Mouse (Mus musculus) embryonic facial prominence, embryonic 15.5 days (tissue): Measurements from ENCODE around the gene Alyref2. TPM values are rescaled to one million over a fixed set of nuclear protein-coding genes. Genes with fewer than 3 reads are reported as not detected.

ENCODE experiments used
- ATAC-seq: fragments of 200-750 bp; cut with Nextera tagmentation; 2 replicates; pipeline ENCODE4 v1.8.0; 2017; ENCODE audit warnings: low read depth, moderate TSS enrichment; ENCODE audit not compliant: insufficient number of reproducible peaks, low FRiP score, low TSS enrichment
- H3K27ac ChIP-seq: fragments of 300-500 bp; sonication (generic); replicated peaks from 2 replicates; pipeline ENCODE4 v1.5.1; 2015; ENCODE audit warnings: mild to moderate bottlenecking, inconsistent platforms
- H3K27me3 ChIP-seq: fragments of 300-500 bp; sonication (generic); 2 replicates; pipeline ENCODE4 v1.6.1; 2015; ENCODE audit warnings: inconsistent platforms
- H3K36me3 ChIP-seq: fragments of 300-500 bp; sonication (generic); 2 replicates; pipeline ENCODE4 v1.6.1; 2015; ENCODE audit warnings: mild to moderate bottlenecking, inconsistent platforms
- H3K4me1 ChIP-seq: fragments of 300-500 bp; sonication (generic); 2 replicates; pipeline ENCODE4 v1.6.1; 2015; ENCODE audit warnings: inconsistent platforms
- H3K4me2 ChIP-seq: fragments of 300-500 bp; sonication (generic); replicated peaks from 2 replicates; pipeline ENCODE4 v1.6.1; 2015; ENCODE audit warnings: mild to moderate bottlenecking, inconsistent platforms
- H3K4me3 ChIP-seq: fragments of 300-500 bp; sonication (generic); replicated peaks from 2 replicates; pipeline ENCODE4 v1.5.1; 2015; ENCODE audit warnings: mild to moderate bottlenecking, inconsistent platforms
- H3K9ac ChIP-seq: fragments of 300-500 bp; sonication (generic); 2 replicates; pipeline ENCODE4 v1.6.1; 2015; ENCODE audit warnings: inconsistent platforms
- H3K9me3 ChIP-seq: fragments of 300-500 bp; sonication (generic); replicated peaks from 2 replicates; pipeline ENCODE4 v1.6.1; 2016; ENCODE audit warnings: inconsistent platforms
- WGBS: fragments of 180-500 bp; shearing (Covaris S2); methylation state at CpG from one replicate; pipeline ENCODE4 v1.1.7; 2015; 5-methylcytosine and 5-hydroxymethylcytosine counted together
- polyA plus RNA-seq: library from polyadenylated mRNA; unstranded; fragments of >200 nt; fragmentation: Nextera tagmentation; extraction: Ambion mirVana; gene quantifications from 2 replicates; pipeline ENCODE4 v1.2.1, GENCODE M21; 2015

Alyref2 gene
- 16.7 and 16.8 TPM in 2 replicates for polyA plus RNA-seq

DNA sequence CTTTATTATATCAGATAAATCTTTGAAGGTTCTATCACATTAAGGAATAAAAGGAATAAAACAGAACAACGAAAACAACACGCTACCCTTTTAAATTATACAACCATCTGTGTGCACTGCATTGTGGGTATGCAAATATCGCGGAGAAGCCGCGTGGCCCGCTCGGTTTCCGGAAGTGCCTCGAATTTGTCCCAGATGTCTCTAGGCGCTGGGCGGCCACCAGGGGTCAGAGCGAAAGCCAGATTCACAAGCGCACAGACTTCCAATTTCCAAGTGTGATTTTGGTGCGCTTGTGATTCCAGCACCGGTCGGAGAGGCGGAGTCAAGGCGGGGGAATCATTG, at the start of gene Alyref2:
Gene Alyref2, plus strand, starts transcription at position 229 of the 342 bp plus-strand sequence.
- no peaks in the 10 kb centered on the region for H3K36me3 ChIP-seq
- peak within 1 kb of the TSS; percentile 74 for H3K9ac ChIP-seq
- peak within 1 kb of the TSS; percentile 70 for H3K4me3 ChIP-seq
- H3K4me2 ChIP-seq = peak within 1 kb of the TSS; percentile 76
- under 1% methylated on average over 19 of the region's 19 CpGs for WGBS
- no peaks in the 10 kb centered on the region for H3K27me3 ChIP-seq
- peaks cover 4% of the 10 kb centered on the region; the same call in 1 of the 2 replicates for H3K4me1 ChIP-seq
- H3K9me3 ChIP-seq = no peaks in the 10 kb centered on the region
- H3K27ac ChIP-seq = peak within 1 kb of the TSS; percentile 98
- peak; percentile 86 for ATAC-seq

GRCm38 (mm10) chr1:171454926-171455325, 48.4 kb upstream of the Alyref2 start:
- H3K4me2 ChIP-seq = no peak overlapping the region
- H3K36me3 ChIP-seq = no peaks in the 10 kb centered on the region
- no peak overlapping the region for H3K27ac ChIP-seq
- ATAC-seq = no peak
- peaks cover 4% of the 10 kb centered on the region; the same call in 1 of the 2 replicates for H3K4me1 ChIP-seq
- H3K27me3 ChIP-seq = no peaks in the 10 kb centered on the region
- no peaks in the 10 kb centered on the region for H3K9me3 ChIP-seq
- H3K9ac ChIP-seq = no peak overlapping the region
- WGBS = 81% methylated on average over 6 of the region's 6 CpGs
- H3K4me3 ChIP-seq = no peak overlapping the region

GRCm38 (mm10) chr1:171457568-171457967, 45.7 kb upstream of the Alyref2 start:
- H3K36me3 ChIP-seq = peaks cover 10% of the 10 kb centered on the region; the same call in 1 of the 2 replicates
- no peak overlapping the region for H3K4me2 ChIP-seq
- no peaks in the 10 kb centered on the region for H3K27me3 ChIP-seq
- no peak overlapping the region for H3K9ac ChIP-seq
- 83% methylated on average over 1 of the region's 1 CpGs for WGBS
- ATAC-seq = no peak
- no peak overlapping the region for H3K4me3 ChIP-seq
- peaks cover 8% of the 10 kb centered on the region; the same call in 1 of the 2 replicates for H3K4me1 ChIP-seq
- no peak overlapping the region for H3K27ac ChIP-seq
- no peaks in the 10 kb centered on the region for H3K9me3 ChIP-seq

GRCm38 (mm10) chr1:171459791-171460190, 43.5 kb upstream of the Alyref2 start:
- H3K4me3 ChIP-seq = no peak overlapping the region
- H3K27ac ChIP-seq = no peak overlapping the region
- no peaks in the 10 kb centered on the region for H3K9me3 ChIP-seq
- no peak overlapping the region for H3K9ac ChIP-seq
- peaks cover 8% of the 10 kb centered on the region; the same call in 1 of the 2 replicates for H3K4me1 ChIP-seq
- H3K36me3 ChIP-seq = peaks cover 10% of the 10 kb centered on the region; the same call in 1 of the 2 replicates
- WGBS = 34% methylated on average over 5 of the region's 5 CpGs
- no peak overlapping the region for H3K4me2 ChIP-seq
- ATAC-seq = no peak
- H3K27me3 ChIP-seq = no peaks in the 10 kb centered on the region

DNA sequence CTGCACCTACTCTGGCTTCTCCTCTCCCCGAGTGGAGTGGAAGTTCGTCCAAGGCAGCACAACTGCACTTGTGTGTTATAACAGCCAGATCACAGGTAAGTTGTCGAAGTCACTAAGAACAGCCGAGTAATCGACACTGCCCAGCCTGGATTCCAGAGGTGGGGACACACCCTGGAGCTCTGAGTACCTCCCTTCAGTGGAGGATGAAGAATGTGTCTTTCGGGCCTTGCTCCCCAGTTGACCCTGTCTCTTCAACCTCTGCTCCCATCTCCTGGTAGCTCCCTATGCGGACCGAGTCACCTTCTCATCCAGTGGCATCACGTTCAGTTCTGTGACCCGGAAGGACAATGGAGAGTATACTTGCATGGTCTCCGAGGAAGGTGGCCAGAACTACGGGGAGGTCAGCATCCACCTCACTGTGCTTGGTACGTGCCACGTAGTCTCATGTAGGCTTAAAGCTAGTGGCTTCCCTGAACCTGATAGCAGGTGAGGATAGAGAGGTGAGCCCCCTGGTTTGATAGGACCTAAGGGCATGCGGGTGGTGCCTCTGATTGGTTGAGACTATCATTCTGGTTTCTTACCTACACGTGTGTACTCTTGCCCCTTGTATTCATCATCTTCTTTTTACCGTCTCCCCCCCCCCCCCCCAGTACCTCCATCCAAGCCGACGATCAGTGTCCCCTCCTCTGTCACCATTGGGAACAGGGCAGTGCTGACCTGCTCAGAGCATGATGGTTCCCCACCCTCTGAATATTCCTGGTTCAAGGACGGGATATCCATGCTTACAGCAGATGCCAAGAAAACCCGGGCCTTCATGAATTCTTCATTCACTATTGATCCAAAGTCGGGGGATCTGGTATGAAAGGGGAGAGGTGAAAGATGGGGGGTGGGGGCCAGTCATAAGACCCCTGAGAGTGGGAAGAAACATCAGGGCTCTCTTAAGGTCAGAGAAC, 42.5 kb upstream of the Alyref2 start:
- Histone ChIP-seq H3K27me3 (no peaks in the 10 kb centered on the region), H3K27ac (no peak overlapping the region), H3K4me1 (peaks cover 8% of the 10 kb centered on the region; the same call in 1 of the 2 replicates), H3K4me3 (no peak overlapping the region), H3K4me2 (no peak overlapping the region), H3K9me3 (no peaks in the 10 kb centered on the region), H3K36me3 (peaks cover 10% of the 10 kb centered on the region; the same call in 1 of the 2 replicates), H3K9ac (no peak overlapping the region)
- ATAC-seq = no peak
- WGBS = 89% methylated on average over 22 of the region's 22 CpGs

- no peak overlapping the region for H3K4me3 ChIP-seq
- H3K27me3 ChIP-seq = no peaks in the 10 kb centered on the region
- no peak overlapping the region for H3K4me2 ChIP-seq
- peaks cover 8% of the 10 kb centered on the region; the same call in 1 of the 2 replicates for H3K4me1 ChIP-seq
- no peak overlapping the region for H3K27ac ChIP-seq
- H3K9me3 ChIP-seq = no peaks in the 10 kb centered on the region
- no peak for ATAC-seq
- H3K9ac ChIP-seq = no peak overlapping the region
- WGBS = 85% methylated on average over 3 of the region's 3 CpGs
- peaks cover 10% of the 10 kb centered on the region; the same call in 1 of the 2 replicates for H3K36me3 ChIP-seq
Measured at GRCm38 (mm10) chr1:171463133-171463532, 40.1 kb upstream of the Alyref2 start.

GRCm38 (mm10) chr1:171465749-171466412, 37.4 kb upstream of the Alyref2 start:
- Histone ChIP-seq H3K9ac (no peak overlapping the region), H3K9me3 (no peaks in the 10 kb centered on the region), H3K4me1 (no peaks in the 10 kb centered on the region), H3K27me3 (no peaks in the 10 kb centered on the region), H3K4me3 (no peak overlapping the region), H3K4me2 (no peak overlapping the region), H3K27ac (no peak overlapping the region), H3K36me3 (peaks cover 10% of the 10 kb centered on the region; the same call in 1 of the 2 replicates)
- ATAC-seq = no peak
- 88% methylated on average over 5 of the region's 5 CpGs for WGBS

DNA sequence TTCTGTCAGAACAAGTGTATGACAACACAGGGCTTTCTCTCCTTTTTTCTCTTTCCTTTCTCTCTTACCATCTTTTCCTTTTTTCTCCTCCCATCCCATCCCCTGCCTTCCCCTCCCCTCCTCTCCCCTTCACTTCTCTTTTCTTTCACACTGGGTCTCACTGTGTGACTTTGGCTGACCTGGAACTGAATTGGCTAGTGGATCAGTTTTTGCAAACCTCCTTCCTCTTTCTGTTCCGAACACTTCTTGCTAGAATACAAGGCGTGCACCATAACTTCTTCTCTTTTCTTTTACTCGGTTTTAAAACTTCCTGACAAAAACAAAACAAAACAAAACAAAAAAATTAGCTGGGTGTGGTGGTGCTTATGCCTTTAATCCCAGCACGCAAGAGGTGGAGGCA, 36.7 kb upstream of the Alyref2 start:
- Histone ChIP-seq H3K4me2 (no peak overlapping the region), H3K27me3 (no peaks in the 10 kb centered on the region), H3K9ac (no peak overlapping the region), H3K4me3 (no peak overlapping the region), H3K9me3 (no peaks in the 10 kb centered on the region), H3K27ac (no peak overlapping the region), H3K4me1 (no peaks in the 10 kb centered on the region), H3K36me3 (peaks cover 4% of the 10 kb centered on the region; the same call in 1 of the 2 replicates)
- ATAC-seq = no peak
- 84% methylated on average over 4 of the region's 4 CpGs for WGBS

GRCm38 (mm10) chr1:171469678-171470077, 33.6 kb upstream of the Alyref2 start:
- Histone ChIP-seq H3K9me3 (no peaks in the 10 kb centered on the region), H3K36me3 (no peaks in the 10 kb centered on the region), H3K9ac (no peak overlapping the region), H3K27me3 (no peaks in the 10 kb centered on the region), H3K4me1 (no peaks in the 10 kb centered on the region), H3K27ac (no peak overlapping the region), H3K4me2 (no peak overlapping the region), H3K4me3 (no peak overlapping the region)
- WGBS = 74% methylated on average over 3 of the region's 3 CpGs
- no peak for ATAC-seq

DNA sequence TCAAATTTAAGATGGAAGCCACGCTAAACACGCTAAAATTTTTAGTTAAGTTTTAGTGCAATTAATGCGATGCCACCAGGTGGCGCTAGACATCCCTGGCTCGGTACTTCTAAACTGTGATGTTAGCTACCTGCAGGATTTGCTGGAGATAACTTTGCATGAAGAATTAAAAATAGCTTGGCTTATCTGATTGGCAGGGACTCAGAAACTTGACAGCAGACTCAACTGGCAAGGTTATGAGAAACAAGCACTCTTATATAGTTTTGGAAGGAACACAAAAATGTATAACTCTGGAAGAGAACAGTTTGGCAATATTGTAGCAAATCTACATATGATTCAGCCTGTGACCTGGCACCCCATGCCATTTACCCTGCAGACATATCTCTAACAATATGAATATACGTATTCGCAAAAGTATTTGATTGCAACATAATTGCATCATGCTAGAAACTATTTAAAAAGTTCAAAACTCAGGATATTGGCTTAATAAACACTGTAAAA, 32.9 kb upstream of the Alyref2 start:
- ATAC-seq = 0 out of 2 replicates have a peak, but pooled peaks have one; percentile 19
- Histone ChIP-seq H3K27me3 (no peaks in the 10 kb centered on the region), H3K4me2 (no peak overlapping the region), H3K36me3 (no peaks in the 10 kb centered on the region), H3K4me1 (no peaks in the 10 kb centered on the region), H3K9ac (no peak overlapping the region), H3K4me3 (no peak overlapping the region), H3K27ac (no peak overlapping the region), H3K9me3 (no peaks in the 10 kb centered on the region)
- 24% methylated on average over 7 of the region's 7 CpGs for WGBS

DNA sequence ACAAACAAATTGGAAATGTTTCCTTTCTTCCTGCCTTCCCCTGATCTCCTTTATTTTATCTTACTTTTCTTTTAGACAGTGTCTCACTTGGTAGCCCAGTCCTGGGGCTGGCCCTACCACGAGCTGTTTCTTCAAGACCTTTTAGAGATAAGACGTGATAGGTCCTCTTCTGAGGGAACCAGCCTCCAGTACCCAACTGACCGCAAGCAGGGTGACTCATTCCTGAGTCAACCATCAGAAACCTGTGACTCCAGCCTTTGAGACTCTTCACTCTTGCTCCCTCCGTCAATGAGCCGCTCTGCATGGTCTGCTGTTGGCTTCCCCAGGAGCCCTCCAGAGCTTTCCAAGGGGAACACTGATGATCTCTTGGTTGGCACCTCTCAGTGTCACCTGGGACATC, 32.4 kb upstream of the Alyref2 start:
- no peak overlapping the region for H3K4me2 ChIP-seq
- no peak overlapping the region for H3K9ac ChIP-seq
- 86% methylated on average over 5 of the region's 5 CpGs for WGBS
- H3K27ac ChIP-seq = no peak overlapping the region
- no peaks in the 10 kb centered on the region for H3K27me3 ChIP-seq
- H3K4me3 ChIP-seq = no peak overlapping the region
- no peaks in the 10 kb centered on the region for H3K36me3 ChIP-seq
- no peaks in the 10 kb centered on the region for H3K9me3 ChIP-seq
- no peak for ATAC-seq
- no peaks in the 10 kb centered on the region for H3K4me1 ChIP-seq
